Mouse (Mus musculus) olfactory bulb, adult 2 months (tissue): Measurements from ENCODE around the gene Cplane1.
"Not testable (repeated sequence)": the region's sequence is repeated elsewhere in the genome, so short reads cannot be mapped to it uniquely, and the experiment has no call there.

ENCODE experiments used
- CTCF ChIP-seq: fragments of 200-500 bp; IDR thresholded peaks from 2 replicates; pipeline ENCODE4 v1.5.1; 2012; ENCODE audit warnings: low read depth, mild to moderate bottlenecking, low read length, moderate library complexity; ENCODE audit not compliant: insufficient read depth
- POLR2A ChIP-seq: fragments of 200-500 bp; IDR thresholded peaks from 2 replicates; pipeline ENCODE4 v1.6.1; 2012; ENCODE audit warnings: mild to moderate bottlenecking, low read depth, low read length, moderate library complexity; ENCODE audit not compliant: insufficient read depth

DNA sequence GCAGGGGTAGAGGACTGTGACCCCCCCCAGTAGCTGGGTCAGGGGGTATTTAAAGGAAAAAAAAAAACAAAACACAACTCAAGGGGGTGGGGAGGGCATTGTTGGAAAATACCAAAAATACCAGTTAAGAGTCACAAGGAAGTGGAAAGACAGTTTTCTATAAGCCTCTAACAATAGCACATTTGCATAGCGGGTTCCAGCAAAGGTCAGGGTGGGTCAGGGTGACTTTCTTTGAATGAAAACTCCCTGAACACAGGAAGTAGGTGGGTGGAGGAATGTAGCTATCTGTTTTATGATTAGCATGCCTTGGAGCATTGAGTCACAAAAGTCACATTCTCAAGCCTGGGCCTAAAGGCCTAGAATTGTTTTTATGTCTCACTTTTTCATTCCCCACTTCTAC lies 65.3 kb downstream of the Cplane1 start:
- TF ChIP-seq CTCF, POLR2A: not testable (repeated sequence)
